ENCODE assay signal across 8 mouse cellular contexts in the genomic region with DNA sequence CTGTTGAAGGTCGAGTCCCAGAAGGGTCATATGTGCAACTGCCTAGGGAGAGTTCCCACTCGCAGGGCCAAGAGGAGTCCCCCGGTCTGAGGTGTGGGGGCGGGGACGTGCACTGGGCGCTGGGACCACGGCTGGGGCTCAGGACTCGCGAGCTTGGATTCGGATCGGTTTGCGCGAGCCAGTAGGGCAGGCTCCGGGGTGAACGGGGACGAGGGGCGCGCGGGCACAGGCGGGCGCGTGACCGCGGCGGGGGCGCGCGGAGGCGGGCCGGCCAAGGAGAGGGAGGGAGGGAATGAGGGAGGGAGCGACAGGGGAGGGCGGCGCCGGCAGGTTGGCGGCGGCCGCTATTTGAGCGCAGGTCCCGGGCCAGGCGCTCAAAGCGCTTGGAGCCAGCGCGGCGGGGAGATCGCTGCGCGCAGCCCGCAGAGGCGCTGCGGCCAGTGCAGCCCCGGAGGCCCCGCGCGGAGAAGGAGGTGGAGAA. TPM values are rescaled to one million over a fixed set of nuclear protein-coding genes. Genes with fewer than 3 reads are reported as not detected.
DNase-seq lines count a peak whose midpoint lies in the region; ATAC-seq lines count a peak whose summit lies in the region.

Gene Cacna2d2, plus strand, starts transcription at position 122 of the 481 bp plus-strand sequence.

- H3K4me2 ChIP-seq in hindbrain, embryonic 14.5 days (replicated peaks) = peak within 1 kb of the TSS; percentile 74

- no peaks in the 10 kb centered on the region for H3K27me3 ChIP-seq in hindbrain, embryonic 14.5 days (ENCODE audit: control insufficient read depth, insufficient read depth, low read length)

- H3K4me3 ChIP-seq in hindbrain, embryonic 14.5 days (replicated peaks; ENCODE audit: low read length) = peak within 1 kb of the TSS; percentile 84

- H3K27ac ChIP-seq in hindbrain, embryonic 14.5 days = peak within 1 kb of the TSS; percentile 76

- H3K4me1 ChIP-seq in hindbrain, embryonic 14.5 days (replicated peaks; ENCODE audit: control insufficient read depth, insufficient read depth, low read length) = peaks cover 25% of the 10 kb centered on the region

- H3K9me3 ChIP-seq in hindbrain, embryonic 14.5 days (ENCODE audit: control insufficient read depth, low read length) = no peaks in the 10 kb centered on the region

- H3K36me3 ChIP-seq in hindbrain, embryonic 14.5 days (replicated peaks; ENCODE audit: control insufficient read depth, insufficient read depth) = no peaks in the 10 kb centered on the region

- WGBS in hindbrain, embryonic 14.5 days = under 1% methylated on average over 43 of the region's 54 CpGs

- peak; percentile 74 for ATAC-seq in hindbrain, embryonic 14.5 days (ENCODE audit: low FRiP score)

- peak within 1 kb of the TSS; percentile 77 for H3K9ac ChIP-seq in hindbrain, embryonic 14.5 days

- DNase-seq in adrenal gland, adult 8-10 months = peak; percentile 61
- peak; percentile 87 to 90 for DNase-seq in cerebellum, postnatal 14 days
- peak; percentile 22 to 42 for DNase-seq in gastrocnemius, adult 8-10 months (ENCODE audit: low spot score in 2 of 2)
- DNase-seq in hindbrain, embryonic 14.5 days (ENCODE audit: low spot score) = peak; percentile 77
- DNase-seq in left cerebral cortex, adult 18-20 months (ENCODE audit: low spot score in 2 of 2) = peak; percentile 28 to 53
- DNase-seq in lung, postnatal 14 days = peak; percentile 18
- DNase-seq in right cerebral cortex, adult 18-20 months = peak; percentile 45
- DNase-seq in spleen, postnatal 4 days (ENCODE audit: low spot score in 2 of 2) = no peak

RNA-seq across cellular contexts. Expression of gene Cacna2d2, which starts in this region (rescaled TPM):
- 10 to 100 TPM in 2 of 4 experiments, 1 to 10 TPM in 2; 9.1 to 17.3 (median 11.7) TPM for total RNA-seq in adrenal gland, adult 8-10 months (2022)
- under 1 TPM; 0.15 to 0.65 (median 0.41) TPM for total RNA-seq in gastrocnemius, adult 8-10 months (2022)
- polyA plus RNA-seq in hindbrain, embryonic 14.5 days (2014; fragmentation: Nextera tagmentation; extraction: Ambion mirVana) = 6.8 and 7.7 TPM in 2 replicates
- total RNA-seq in left cerebral cortex, adult 18-20 months (2021) = 10 to 100 TPM; 24.3 to 29.7 TPM

Comparison
In these comparisons a context has a peak if more than half of its experiments do, and no peak if none do; other contexts are left out.
1. RNA of gene Cacna2d2 (total RNA-seq): 24.3 to 29.7 TPM in left cerebral cortex, adult 18-20 months and 9.1 to 17.3 TPM in adrenal gland, adult 8-10 months; 0.15 to 0.65 TPM in gastrocnemius, adult 8-10 months; every median in the first group is over 4 times any median in the second.
2. Peak in DNase-seq in gastrocnemius, adult 8-10 months; RNA of the gene not detected or under 1 TPM.
3. DNase-seq: peak in adrenal gland, adult 8-10 months (single experiment), cerebellum, postnatal 14 days (2 of 2), hindbrain, embryonic 14.5 days (single experiment), left cerebral cortex, adult 18-20 months (2 of 2), lung, postnatal 14 days (single experiment) and right cerebral cortex, adult 18-20 months (single experiment); none in spleen, postnatal 4 days (0 of 2).